Mouse (Mus musculus) hindbrain, postnatal 0 days (tissue): ENCODE measurements at regions not wholly inside any gene's neighbourhood (a gene's known extent, or its start where the extent isn't known, plus 50 kb on each side); places are given as distances from the start of the nearest gene placed in this dataset.

ENCODE experiments used
- ATAC-seq: fragments of 200-750 bp; cut with Nextera tagmentation; 2 replicates; pipeline ENCODE4 v1.8.0; 2017; ENCODE audit warnings: mild to moderate bottlenecking, moderate TSS enrichment, moderate library complexity
- DNase-seq: peaks from one replicate; pipeline ENCODE4 v3.0.0-alpha.2; 2015; ENCODE audit warnings: low spot score
- H3K27ac ChIP-seq: fragments of 300-500 bp; sonication (generic); 2 replicates; pipeline ENCODE4 v1.5.1; 2014; ENCODE audit warnings: mild to moderate bottlenecking
- H3K27me3 ChIP-seq: fragments of 300-500 bp; sonication (generic); 2 replicates; pipeline ENCODE4 v1.6.1; 2014; ENCODE audit warnings: low read length, mixed read lengths; ENCODE audit not compliant: insufficient read depth
- H3K36me3 ChIP-seq: fragments of 300-500 bp; sonication (generic); 2 replicates; pipeline ENCODE4 v1.6.1; 2014; ENCODE audit warnings: low read length, mixed read lengths; ENCODE audit not compliant: insufficient read depth
- H3K4me1 ChIP-seq: fragments of 300-500 bp; sonication (generic); 2 replicates; pipeline ENCODE4 v1.6.1; 2014; ENCODE audit warnings: antibody characterized with exemption, low read length, mixed read lengths; ENCODE audit not compliant: insufficient read depth
- H3K4me2 ChIP-seq: fragments of 300-500 bp; sonication (generic); 2 replicates; pipeline ENCODE4 v1.6.1; 2014; ENCODE audit warnings: low read depth, mild to moderate bottlenecking, low read length, moderate library complexity, mixed read lengths
- H3K4me3 ChIP-seq: fragments of 300-500 bp; sonication (generic); 2 replicates; pipeline ENCODE4 v1.5.1; 2014; ENCODE audit warnings: low read length
- H3K9ac ChIP-seq: fragments of 300-500 bp; sonication (generic); replicated peaks from 2 replicates; pipeline ENCODE4 v1.6.1; 2014; ENCODE audit warnings: mild to moderate bottlenecking, low read length, moderate library complexity, mixed read lengths
- H3K9me3 ChIP-seq: fragments of 300-500 bp; sonication (generic); 2 replicates; pipeline ENCODE4 v1.6.1; 2016; ENCODE audit warnings: low read length, mixed read lengths
- CTCF ChIP-seq: IDR thresholded peaks from 2 replicates; pipeline ENCODE4 v1.5.1; 2016; ENCODE audit warnings: antibody characterized with exemption, control low read depth, low read depth
- WGBS: fragments of 180-500 bp; shearing (Covaris S2); extraction: QIAGEN DNeasy Blood & Tissue Kit; methylation state at CpG from one replicate; pipeline ENCODE4 v1.1.7; 2014; 5-methylcytosine and 5-hydroxymethylcytosine counted together

- Histone ChIP-seq H3K9ac (no peak overlapping the region), H3K4me3 (no peak overlapping the region), H3K4me2 (no peak overlapping the region), H3K4me1 (no peaks in the 10 kb centered on the region), H3K9me3 (no peaks in the 10 kb centered on the region), H3K36me3 (no peaks in the 10 kb centered on the region), H3K27me3 (no peaks in the 10 kb centered on the region), H3K27ac (no peak overlapping the region)
- 82% methylated on average over 4 of the region's 4 CpGs for WGBS
- no peak for ATAC-seq
- TF ChIP-seq CTCF, result no peak
- no peak for DNase-seq
These were observed 464.1 kb downstream of the Zfp619 start for GRCm38 (mm10) chr7:39981647-39982046.
